Mouse (Mus musculus): ENCODE measurements around the gene Dpp6.

The Dpp6 gene

GRCm38 (mm10) chr5:27278120-27278645, 461.2 kb downstream of the Dpp6 start:
- no peak for DNase-seq (ENCODE audit: low read depth, low spot score)

GRCm38 (mm10) chr5:27286876-27287275, 469.9 kb downstream of the Dpp6 start:
- no peak for DNase-seq (ENCODE audit: low read depth, low spot score)

DNA sequence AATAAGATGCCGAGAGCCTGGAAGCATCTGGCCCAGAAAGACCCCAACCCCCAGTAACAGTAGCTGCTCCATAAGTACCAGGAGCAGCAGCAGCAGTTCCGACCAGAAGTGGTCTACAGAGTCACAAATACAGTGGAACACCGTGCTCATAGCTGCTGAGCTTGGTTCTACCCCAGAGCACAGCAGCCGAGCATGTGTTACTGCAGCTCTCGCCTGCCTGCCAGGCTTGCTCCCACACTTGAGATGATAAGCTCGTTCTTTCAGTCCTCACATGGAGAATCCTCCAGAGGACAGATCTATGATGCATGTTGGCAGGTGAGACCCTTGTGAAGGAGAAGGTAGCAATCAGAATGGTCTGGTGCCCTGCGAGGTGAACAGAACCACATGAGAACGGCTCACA, 474.4 kb downstream of the Dpp6 start:
- DNase-seq (ENCODE audit: low read depth, low spot score) = no peak

GRCm38 (mm10) chr5:27292236-27292635, 475.2 kb downstream of the Dpp6 start:
- no peak for DNase-seq (ENCODE audit: low read depth, low spot score)

DNA sequence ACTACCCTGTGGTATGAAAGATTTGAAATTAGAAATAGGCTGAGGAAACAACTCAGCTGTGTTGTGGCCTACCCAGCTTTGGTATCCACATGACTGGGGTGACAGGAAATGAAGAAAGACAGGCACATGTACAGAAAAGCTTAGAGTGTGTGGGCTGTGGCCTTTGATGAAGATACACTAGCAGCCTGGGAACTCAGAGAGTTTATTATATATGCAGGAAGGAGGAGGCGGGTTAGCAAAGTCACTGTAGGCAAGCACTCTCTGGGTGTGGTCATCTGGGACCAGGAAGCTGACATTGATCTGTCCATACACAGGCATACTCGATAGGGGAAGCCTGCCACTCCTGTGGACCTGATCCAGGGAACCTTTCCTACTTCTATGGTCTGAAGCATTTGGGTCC, 487.1 kb downstream of the Dpp6 start:
- DNase-seq (ENCODE audit: low read depth, low spot score) = no peak

GRCm38 (mm10) chr5:27306497-27307152, 489.6 kb downstream of the Dpp6 start:
- no peak for DNase-seq (ENCODE audit: low read depth, low spot score)

DNA sequence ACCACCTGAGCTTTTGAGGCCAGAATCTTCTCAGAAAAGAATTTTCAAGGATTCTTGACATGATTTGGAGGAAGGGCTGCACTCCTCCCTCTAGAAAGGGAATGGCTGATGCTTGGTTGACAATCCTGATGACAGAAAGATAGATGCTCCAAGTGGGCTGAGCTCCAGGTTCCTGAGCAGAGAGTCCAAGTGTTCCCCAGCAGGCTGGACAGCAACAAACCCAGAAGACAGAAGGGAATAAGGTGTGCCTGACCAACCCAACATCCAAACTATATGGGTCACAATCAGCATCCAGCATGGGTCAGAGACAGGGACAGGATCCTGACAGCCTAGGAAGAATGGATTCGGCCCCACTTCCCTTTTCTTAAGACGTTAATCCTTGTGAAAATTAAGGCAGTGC, 493.2 kb downstream of the Dpp6 start:
- no peak for DNase-seq (ENCODE audit: low read depth, low spot score)

- no peak for DNase-seq (ENCODE audit: low read depth, low spot score)
These were observed 499.7 kb downstream of the Dpp6 start for GRCm38 (mm10) chr5:27316674-27317073.

DNA sequence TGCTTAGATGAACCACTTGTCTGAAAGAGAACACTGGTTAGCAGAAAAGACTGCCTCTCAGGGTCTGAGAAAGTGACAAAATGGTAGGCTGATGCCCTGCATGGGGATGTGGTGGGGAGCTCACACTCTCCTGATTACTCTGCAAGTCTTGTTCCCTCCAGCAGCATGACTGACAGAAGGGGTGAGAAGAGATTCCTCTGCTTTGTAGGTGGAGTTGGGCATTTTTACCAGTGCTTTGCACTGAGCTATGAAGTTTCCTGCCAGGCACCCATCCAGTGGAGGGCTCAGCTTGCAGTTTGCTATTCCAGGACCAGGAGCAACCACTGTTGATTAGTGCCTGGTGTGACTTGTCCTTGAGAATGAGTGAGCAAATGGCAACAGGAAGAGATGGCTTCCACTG, 500.3 kb downstream of the Dpp6 start:
- DNase-seq (ENCODE audit: low read depth, low spot score) = no peak

- DNase-seq (ENCODE audit: low read depth, low spot score) = no peak
These were observed 500.8 kb downstream of the Dpp6 start for GRCm38 (mm10) chr5:27317832-27318231.

GRCm38 (mm10) chr5:27319731-27320130, 502.7 kb downstream of the Dpp6 start:
- no peak for DNase-seq (ENCODE audit: low read depth, low spot score)

DNA sequence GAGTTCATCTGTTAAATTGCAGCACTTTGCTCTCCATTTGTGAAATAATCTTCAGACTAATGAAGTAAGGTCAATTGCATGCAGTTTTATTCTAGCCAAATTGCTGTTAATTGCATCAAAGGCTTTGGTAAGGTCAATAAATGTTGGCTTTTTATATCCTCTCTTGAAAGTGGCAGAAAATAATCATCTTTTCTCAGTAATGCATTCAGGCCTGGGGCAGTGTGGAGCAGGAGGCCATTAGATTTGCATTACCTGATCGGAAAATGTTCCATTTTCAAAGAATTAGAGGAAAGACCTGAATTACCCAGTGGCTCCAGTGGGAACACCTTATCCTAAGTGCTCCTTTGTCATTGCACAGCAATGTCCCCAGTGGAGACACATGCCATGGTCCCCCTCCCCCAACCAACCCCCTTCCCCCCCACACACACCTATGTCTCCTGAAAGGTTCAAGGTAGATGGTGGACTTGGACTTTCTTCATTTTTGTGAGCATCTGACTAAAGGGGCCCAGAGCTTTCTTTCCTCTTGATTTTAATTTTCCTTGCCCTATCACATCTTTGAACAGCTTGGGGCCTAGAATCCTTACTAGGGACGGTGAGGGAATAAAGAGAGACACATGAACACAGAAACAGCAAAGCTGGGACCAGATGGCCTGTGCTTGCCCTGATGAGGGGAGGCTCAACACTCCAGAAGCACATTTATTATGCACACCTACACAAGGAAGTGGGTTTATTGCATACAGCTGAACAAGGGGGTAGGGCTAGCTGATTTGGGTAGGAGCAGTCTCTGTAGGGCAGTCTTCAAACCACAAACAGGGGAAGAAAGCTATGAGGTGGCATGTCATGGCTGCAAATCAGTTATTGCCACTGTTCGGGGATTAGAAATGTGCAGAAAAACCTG, 506.1 kb downstream of the Dpp6 start:
- DNase-seq (ENCODE audit: low read depth, low spot score) = no peak

DNA sequence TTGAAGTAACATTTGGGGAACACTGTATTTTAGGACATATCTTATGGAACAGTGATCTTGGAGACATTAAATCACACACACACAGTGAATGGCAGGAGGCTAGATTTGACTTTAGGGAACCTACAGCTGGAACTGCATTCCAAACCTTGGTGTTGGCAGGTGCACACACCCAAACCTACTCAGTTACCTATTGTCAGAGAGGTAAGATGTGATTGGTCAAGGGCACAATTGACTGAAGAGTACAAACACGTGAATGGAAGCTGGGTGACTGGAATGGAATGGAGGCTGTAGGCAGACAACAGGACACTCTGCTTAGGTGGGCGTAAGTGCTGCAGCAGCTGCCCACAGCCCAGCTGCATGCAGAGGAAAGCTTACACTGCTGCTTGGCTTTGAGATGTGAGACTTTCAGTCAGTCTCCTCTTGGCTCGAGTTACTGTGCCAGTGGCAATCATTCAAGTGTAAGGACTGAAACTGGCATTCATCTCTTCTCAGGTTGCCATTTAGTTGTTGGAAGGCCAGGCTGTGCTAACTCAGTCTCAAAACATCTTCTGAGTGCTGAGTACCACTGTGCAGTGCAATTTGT, 507.4 kb downstream of the Dpp6 start:
- DNase-seq (ENCODE audit: low read depth, low spot score) = no peak

DNA sequence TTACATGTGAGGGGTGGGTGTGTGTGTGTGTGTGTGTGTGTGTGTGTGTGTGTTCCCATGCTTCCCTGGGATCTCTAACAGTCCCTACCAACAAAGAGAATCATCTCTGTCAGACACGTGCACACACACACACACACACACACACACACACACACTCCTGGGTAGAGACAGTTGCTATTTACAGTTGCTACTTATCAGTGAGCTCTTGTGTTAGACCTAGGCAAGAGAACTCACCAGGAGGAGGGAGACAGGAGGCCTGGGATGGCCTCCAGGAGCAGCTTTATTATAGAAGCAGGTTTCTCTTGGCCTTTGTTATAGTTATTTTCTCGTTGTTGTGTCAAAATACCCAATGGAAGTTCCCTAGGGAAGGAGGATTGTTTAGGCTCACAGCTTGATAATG, 519.7 kb downstream of the Dpp6 start:
- no peak for DNase-seq (ENCODE audit: low read depth, low spot score)

- no peak for DNase-seq (ENCODE audit: low read depth, low spot score)
These were observed 522.4 kb downstream of the Dpp6 start for GRCm38 (mm10) chr5:27339196-27340030.

DNA sequence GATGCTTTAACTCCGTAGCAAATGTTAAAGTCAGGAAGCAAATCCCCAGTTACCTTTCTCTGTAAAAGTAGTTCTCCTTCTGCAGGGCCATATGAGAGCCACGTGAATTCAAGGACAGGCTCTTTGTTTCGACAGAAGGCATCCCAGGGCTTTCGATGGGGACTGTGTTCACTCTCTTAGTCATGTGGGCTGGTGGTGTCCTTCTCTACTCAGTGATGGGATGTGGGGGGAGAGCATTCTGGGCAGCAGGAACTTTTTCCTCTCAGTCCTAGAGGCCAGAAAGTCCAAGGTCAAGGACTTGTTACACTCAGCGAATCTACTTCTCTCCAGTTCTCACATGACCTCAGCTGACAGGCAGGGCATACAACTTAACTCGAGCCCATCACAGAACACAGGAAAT, 525.3 kb downstream of the Dpp6 start:
- no peak for DNase-seq (ENCODE audit: low read depth, low spot score)

DNA sequence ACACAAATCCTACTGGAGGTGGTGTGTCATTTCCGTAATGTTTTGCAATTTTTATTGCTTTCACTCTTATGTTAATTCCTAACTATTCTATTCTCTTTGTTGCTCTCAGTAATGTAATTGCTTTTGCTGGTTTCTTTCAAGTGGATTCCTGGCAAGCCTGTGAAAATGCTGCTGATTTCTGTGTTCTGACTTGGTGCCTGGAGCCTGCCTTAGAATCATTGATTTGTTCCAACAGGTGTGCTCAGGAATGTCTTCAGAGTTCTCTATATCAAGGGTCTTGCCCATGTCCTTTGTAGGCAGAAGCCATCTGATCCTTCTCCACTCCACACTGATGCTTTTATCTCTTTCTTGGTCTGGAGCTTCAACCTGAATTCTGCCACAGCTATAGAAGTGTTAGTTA, 526.6 kb downstream of the Dpp6 start:
- DNase-seq (ENCODE audit: low read depth, low spot score) = no peak

DNA sequence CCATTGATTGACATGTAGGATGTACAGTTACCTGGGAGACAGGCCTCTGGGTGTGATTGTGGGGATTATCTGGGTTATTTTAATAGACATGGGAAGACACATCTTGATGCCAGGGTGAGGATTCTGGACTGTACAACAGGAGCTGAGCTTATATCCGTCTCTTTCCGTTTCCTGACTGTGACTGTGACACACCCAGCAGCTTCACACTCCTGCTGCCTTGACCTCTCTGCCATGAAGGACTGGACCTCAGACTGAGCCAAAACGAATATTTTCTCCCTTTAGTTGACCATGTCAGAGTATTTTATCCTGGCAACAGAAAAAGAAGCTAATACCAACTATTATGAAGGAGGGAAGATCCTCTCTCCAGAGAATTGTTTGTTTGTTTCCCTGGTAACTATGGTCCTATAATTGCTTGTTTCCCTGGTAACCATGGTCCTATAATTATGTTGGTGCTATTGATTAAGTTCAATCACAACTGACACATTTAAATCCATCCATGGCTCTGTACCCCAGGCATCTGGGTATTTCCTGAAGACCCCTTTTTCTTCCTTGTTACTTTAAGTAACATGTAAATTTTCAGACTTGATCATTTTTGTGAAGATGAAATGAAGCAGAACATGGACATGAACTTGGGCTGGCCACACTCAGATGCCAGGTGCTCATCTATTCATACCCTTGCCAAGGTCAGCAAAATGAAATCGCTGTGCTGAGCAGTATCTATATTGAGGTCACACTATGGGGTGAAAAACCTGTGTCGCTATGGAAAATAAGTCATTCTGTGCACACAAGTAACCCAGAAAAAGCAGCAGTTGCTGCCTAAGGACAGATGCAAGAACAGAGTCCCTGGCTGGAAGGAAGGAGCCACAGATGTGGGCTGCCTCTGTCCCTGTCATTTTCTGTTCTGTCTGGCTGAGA, 531.4 kb downstream of the Dpp6 start:
- no peak for DNase-seq (ENCODE audit: low read depth, low spot score)

DNA sequence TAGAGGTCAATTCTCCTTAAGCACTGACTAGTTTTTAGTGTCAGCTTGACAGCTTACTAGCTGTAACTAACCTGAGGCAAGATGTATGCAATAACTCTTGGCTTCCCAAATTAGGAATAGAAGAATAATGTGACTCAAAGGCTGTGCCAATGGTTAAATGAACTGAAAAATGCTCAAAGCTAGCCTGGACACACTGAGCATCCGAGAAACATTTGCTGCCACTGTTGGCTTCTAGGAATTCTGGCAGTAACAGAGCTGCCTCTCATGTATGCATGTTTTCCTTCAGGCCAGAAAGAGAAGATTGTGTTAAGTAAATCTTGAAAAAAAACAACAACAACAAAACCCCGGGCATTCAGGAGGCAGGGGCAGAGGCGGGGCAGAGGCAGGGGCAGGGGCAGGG, 540.6 kb downstream of the Dpp6 start:
- DNase-seq (ENCODE audit: low read depth, low spot score) = no peak

DNA sequence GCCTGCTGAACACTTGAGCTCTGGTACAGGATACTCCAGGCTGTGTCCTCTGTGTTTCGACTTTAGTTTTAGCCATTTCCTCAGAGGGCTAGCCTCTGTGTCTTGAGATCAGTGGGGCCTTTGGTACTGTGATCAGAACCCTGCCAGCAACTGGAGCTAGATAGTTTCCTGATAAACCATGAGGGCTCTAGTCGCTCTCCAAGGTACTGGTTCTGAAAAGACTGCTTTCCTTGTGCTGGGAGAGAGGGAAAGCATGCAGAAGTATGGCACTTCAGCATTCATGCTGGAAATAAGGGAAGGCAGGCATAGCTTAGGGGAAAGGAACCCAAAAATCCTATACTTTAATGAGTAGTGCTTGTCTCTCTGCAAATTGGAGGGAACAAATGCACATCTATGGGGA, 548.9 kb downstream of the Dpp6 start:
- no peak for DNase-seq (ENCODE audit: low read depth, low spot score)

DNA sequence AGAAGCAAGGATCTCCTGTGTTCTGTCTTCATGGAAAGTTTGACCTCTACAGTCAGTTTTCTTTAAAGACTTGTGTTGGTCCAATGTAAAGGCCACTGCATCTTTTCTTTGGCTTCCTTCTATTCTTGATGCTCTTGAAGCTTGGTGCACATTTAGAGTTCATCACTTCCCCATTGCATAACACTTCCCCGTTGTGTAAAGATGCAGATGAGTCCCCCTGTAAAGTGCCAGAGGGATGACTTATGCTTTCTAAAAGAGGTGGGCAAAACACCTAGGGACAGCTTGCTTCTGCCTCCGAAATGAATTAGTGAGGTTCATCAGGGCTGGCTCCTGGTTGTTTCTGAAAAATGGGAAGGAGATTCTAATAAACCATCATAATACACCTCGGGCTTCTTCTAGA, 553.8 kb downstream of the Dpp6 start:
- no peak for DNase-seq (ENCODE audit: low read depth, low spot score)
